Mouse (Mus musculus): ENCODE measurements around the gene Armc6.

DNA sequence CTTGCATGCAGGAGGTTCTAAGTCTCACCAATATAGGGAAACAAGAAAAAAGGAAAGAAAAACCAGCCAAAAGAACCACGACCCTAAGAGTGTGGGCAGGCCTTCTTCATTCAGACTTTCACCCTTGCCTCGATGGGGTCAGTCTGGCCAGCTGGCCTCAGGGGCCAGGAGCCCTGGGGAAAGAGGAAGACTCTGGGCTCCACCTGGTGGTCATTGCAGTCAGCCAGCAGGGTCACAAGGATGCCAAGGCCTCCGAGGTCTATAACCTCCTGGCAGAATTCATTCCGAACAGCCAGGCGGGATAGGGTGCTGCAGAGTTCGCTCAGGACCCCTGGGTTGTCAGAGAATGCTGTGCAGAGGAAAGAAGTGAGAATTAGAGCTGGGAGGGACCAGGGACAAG, 10.9 kb downstream of the Armc6 start:
- TF ChIP-seq CTCF (IDR thresholded peaks at IDR 0.05; ENCODE audit: borderline replicate concordance, extremely low read depth, insufficient read depth, insufficient read length) (peak; percentile 41; the same call in 1 of the 2 replicates), POLR2A (IDR thresholded peaks at IDR 0.05; ENCODE audit: borderline replicate concordance, extremely low read depth, insufficient read depth, insufficient read length, poor library complexity, severe bottlenecking) (no peak)
